Mouse (Mus musculus) cerebellum, adult 18-20 months (tissue): ENCODE data around the gene Gm20662.
A peak's percentile ranks its signal among the peaks of the same experiment; 100 is the strongest.

Experiments used
- DNase-seq, 2 experiments: peaks; one replicate each; pipeline ENCODE4 v3.0.0; 2021

The Gm20662 gene

DNA sequence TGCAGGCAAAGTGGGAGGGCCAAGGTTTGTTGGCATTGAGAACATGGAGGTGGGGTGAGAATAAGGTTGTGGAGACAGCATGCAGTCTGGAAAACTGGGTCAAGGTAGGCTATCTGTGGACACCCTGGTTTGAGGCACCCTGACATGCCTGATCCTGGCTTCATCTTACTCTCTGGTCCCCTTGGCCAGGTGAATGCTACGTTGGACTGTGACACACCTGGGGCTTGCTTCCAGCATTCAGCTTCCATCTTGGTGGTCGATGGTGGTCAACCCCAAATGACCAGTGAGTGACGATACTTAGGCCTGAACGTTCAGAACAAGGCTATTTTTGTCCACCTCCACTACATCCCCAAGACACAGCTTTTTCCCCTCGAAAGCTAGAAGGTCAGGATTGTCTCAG is at the start of gene Gm20662:
TSS of gene Gm20662 (plus strand) at position 301 of the 400 bp plus-strand sequence.
- DNase-seq, result no peak

DNA sequence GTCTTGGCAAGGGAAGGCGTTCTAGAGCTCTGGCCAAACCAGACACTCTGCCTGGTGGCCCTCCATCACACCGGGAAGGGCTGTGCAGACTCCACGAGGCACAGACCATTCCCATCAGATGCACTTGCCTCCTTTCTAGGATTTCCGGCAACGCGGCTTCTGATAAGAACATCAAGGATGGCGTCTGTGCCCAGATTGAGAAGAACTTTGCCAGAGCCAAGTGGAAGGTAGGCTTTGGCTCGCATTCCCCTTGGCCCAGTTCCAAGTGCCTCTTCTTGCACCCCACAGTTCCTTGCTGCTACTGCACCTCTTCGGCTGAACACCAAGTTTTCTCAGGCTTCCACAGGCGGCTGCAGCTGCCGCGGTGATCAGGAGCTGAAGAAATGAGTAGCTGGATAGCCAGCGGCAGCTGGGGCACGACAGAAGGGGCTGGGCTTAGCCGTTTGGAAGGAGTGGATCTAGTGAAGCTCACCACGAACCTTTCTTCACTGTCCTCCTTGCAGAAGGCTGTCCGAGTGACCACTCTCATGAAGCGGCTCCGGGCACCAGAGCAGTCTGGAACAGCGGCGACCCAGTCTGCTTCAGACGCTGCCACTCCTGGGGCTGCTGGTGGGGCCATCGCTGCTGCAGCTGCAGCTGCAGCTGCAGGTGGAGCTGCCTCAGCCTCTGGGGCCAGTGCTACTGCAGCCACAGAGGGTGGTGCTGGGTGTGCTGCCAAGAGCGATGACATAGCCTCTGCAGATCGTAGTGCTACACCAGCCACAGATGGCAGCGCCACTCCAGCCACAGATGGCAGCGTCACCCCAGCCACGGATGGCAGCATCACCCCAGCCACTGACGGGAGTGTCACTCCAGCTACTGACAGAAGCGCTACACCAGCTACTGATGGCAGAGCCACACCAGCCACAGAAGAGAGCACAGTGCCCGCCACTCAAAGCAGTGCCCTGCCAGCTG is 48.6 kb upstream of the Gm20662 start:
- peak; percentile 57 to 64 for DNase-seq

DNA sequence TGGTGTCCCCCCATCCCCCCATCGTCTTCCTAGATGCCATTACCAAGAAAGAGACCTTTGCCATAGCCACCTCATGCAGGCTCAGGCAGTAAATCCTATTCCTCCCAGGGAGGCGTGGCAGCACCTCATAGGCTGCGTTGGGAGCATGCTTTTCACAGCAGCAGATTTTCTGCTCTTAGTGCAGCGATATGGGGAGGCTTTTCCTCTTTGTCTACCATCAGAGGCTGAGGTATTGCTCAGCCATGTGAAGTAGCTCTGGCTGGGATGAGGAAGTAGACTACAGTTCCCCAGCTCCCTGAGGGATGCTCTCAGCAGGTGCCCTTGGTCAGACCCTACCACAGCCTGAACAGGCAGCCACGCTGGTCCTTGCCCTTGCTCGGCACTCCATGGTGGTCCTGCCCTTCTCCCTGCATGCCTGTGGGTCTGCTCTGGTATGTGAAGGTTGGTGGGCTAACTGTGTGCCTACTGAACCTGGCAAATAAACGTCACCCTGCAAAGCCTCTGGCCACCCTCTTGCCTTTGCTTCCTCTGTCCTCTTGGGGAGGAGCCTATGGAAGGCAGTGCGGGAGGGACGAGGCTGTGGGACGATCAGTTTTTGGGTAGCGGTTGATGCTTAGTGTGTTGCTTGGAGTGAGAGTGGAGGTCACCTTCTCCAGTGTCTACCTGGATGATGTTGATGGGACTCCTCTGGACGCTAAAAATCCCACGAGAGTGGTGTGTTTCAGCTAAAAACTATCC is 46.8 kb upstream of the Gm20662 start:
- DNase-seq, result no peak

DNA sequence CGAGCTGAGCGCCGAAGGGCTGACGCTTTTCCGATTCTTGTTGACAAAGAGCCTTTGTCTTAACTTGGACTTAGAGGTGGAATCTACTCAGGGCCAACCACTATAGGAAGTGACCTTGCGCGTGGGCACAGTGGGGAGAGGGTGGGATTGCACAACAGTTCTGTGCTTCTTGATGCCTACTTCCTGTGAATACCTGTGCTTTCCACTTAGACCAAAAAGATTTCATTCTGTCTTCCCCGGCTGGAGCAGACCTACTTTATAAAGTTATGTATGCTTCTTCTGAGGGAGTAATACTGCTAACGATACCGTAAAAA is 46.3 kb upstream of the Gm20662 start, which contains the start of gene Traip:
TSS of gene Traip (plus strand) at position 215 of the 314 bp plus-strand sequence.
- no peak for DNase-seq

DNA sequence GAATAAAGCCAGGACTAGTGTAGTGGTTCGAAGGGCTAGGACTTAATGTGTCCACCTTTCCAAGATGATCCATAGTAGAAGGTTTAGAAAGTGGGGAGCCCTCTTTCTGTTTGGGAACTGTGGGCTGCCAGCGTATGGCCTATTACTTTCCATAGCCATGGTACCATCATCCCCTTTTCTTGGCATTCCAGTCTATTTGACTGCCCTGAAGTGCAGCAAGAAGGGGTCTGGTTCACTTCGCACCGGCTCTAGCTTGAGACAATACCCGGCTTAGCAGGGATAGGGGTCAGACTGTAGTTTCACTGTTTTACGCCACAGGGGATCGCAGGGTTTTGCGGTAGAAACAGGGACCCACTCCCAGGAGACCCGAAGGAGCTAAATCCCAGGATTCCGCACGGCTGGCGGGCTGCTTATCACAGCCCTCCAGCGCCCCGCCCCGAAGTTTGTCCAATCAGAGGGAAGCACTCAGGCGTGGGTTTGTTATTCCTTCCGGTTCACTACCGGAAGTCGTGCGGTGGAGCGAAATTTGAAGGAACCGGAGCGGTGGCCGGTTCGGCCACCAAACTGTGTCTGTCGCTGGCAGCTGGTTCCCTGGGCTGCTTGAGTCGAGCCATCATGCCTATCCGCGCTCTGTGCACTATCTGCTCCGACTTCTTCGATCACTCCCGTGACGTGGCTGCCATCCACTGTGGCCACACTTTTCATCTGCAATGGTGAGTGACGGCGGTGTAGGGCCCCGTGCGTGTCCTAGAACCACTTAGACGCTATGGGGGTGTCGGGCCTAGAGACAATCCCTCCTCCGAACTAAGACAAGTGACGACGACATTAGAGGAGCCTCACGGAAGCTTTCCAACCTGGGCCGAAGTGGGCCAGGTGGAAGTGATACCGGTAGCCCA is 45.4 kb upstream of the Gm20662 start:
- DNase-seq, result peak; percentile 91 to 95

DNA sequence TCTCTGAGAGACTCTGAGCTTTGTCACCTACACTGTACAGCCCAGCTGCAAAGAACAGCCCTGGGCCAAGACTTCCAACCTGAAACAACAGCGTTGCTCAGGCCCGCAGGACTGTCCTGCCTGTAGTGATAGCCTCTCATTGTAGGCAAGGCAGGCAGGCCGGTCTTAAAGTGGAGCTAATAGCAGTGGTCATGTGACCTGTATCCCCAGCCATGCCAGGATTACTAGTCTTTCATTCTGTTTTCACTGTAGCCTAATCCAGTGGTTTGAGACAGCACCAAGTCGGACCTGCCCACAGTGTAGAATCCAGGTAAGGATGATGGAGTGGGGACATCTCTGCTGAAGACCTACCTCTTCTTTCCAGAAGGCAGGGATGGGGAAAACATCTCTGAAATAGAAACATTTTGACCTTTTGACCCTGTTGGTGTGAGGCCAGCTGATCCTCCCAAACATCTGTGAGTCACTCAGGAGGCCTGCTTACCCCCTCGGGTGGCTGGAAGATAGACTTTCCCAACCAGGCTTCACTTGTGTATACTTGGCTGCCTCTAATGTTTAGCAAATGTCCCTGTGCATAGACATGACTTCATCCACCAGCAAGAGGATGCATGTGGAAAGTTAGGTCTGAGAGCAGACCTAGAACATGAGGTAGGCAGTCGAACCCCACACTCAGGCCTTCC is 40.4 kb upstream of the Gm20662 start:
- DNase-seq, result no peak

DNA sequence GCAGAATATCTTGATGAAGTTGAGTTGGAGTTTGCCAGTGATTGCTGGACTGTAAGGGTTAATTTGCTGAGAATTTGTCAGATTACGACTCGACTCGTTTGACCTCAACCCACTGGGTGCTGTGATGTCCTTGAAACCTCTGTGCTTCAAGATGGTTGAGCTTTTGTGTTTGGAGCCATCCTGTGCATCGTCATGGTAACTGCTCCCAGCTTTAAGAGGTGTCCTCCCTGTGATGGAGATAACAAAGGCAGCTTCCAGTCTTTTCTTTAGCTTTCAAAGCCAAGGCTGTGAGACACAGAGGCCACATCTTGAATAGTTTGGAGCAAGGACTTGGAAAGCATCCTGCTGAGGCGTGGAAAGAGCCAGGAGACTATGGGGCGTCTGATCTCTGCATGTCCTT is 39.0 kb upstream of the Gm20662 start:
- no peak for DNase-seq

DNA sequence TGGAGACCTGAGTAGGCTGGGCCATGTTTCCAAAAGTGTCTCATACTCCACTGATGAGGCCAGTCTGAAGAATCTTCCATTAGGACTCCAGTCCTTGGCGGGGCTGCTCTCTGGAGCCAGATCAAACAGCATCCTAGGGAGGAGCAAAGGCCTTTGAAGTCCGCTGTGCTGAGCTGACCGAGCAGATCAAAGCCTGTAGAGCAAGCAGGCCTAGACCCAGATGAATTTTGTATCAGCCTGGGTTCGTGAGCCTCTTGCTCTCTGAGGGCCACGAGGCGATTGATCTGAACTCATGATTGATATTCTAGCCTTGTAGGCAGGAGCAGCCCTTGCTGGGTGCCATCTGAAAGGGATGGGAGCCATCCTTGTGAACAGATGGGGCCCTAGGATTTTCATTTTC is 36.3 kb upstream of the Gm20662 start:
- DNase-seq, result no peak

DNA sequence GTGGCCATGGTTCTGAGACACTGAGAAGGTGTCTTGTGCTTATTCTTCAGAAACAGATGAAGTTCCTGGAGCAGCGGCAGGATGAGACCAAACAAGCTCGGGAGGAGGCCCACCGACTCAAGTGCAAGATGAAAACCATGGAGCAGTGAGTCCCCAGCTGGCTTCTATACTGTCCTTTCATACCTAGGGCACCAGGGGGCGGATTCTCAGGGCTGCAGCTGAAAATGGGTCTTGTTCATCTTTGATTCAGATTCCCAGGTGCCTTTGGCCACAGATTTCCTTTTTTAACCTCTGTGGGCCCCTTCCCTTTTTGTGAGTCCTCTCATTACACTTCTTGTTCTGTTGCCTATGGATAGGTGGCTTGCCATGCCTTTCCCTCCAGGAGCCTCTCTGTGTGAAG is 35.2 kb upstream of the Gm20662 start:
- no peak for DNase-seq

DNA sequence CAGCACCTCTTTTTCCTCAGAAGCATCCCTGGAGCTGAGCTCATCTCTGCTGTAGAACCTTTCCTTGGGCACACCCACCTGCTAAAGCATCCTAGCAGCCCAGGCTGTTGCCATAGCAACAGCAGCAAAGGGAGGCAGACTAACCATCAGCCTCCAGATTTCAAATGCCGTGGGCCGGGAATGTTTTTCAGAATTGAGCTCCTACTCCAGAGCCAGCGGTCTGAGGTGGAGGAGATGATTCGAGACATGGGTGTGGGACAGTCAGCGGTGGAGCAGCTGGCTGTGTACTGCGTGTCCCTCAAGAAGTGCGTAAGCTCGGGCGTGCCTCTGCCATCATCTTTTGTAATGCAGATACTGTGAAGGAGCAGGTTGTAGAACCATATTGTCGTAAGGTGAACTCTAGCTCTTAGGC is 34.8 kb upstream of the Gm20662 start:
- DNase-seq, result no peak

DNA sequence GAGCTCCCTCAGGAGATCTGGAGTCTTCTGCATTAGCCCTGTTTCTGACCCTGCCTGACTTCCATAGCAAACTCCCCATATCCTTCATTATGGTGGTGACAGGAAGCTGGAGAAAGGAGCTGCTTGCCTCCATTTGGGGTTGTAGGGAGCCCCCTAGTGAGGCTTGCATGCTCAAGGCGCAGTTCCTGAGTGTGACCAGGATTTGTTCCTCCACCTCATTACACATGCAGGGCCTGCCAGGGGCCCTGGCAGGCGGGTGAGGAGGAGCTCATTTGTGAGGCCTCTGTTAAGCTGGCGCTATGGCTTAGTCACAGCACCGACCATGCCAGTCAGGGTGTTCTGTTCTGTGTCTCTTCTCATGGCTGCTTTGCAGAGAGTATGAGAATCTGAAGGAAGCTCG is 34.3 kb upstream of the Gm20662 start:
- DNase-seq, result no peak

DNA sequence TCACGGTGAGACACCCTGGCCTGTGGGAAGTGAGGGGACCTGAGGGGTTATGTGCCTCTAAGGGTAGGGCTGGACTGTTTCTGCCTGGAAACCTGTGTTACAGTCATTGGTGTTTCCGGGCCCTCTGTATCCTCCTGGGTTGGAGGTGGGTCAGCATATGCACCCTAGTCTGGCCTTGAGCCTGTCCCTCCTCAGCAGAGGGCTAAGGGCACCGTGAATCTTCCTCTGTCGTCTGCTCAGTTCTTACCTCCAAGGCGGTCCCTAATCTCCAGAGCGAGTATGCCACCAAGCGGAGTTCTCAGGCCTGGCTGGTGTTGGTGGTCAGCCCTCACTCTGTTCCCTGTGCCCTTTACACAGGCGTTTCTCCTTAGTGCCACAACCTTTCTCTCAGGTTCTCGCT is 33.2 kb upstream of the Gm20662 start:
- no peak for DNase-seq

DNA sequence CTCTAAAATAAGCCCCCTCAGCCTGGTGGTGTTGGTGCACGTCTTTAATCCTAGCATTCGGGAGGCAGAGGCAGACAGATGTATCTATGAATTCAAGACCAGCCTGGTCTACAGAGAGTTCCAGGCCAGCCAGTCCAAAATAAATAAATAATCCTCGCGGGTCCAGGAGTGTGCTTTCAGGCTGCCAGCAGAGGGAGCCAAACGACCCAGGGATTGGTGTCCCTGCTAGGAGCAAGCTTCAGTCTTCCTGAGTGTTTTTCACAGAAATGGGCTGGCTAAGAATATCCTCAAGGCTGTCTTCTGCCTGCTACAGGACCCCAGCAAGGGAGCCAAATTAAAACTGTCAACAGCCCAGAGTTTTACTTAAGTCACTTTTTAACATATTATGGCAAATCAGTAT is 32.4 kb upstream of the Gm20662 start:
- DNase-seq, result peak; percentile 76 to 78

DNA sequence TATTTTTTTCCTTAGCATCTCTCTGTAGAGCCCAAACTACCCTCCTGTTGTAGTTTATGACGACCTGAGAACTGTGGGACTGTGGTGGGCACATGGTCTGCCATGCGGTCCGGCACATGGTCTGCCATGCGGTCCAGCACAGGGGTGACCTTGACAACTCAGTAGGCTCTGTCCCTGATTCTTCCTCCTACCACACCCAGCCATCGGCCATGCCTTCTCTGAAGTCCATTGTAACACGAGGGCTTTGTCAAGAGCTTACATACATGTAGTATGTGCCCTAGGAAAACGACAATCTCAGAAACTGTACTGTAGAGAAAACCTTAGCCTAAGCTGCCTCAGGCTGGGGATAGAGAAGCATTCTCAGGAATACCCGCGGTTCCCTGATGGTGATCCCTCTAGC is 31.5 kb upstream of the Gm20662 start:
- no peak for DNase-seq

DNA sequence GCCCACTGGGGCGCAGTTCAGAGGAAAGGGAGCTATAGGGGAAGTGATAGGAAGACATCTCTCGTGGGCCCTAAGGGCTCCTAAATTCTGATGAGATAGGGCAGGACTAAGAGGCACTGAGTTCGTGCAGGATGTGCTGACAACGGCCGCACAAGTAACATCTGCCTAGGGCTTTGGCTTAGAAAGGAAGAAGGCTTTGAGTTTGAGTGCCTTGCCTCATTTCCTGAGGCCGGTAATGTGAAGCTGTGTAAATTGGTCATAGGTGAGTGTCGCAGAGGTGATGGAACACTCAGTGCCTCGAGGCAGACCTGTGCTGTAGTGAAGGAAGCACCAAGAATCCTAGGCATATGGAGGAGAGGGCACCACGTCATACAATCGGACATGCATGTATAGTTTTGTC is 29.5 kb upstream of the Gm20662 start:
- DNase-seq, result no peak

DNA sequence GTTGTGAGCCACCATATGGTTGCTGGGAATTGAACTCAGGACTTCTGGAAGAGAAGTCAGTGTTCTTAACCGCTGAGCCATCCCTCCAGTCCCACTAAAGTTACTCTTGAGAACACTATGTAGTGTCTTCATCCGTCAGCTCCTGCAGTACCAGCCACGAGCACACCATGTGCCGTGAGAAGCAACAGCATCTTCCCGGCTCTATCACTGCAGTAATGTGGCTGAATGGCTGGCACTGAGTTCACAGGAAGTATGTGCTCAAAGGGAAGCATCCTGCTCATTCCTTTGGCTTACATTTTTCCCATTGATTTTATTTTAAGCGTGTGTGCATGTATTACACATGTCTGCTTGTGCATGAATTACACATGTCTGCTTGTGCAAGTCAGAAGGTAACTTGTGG is 28.7 kb upstream of the Gm20662 start:
- DNase-seq, result no peak

DNA sequence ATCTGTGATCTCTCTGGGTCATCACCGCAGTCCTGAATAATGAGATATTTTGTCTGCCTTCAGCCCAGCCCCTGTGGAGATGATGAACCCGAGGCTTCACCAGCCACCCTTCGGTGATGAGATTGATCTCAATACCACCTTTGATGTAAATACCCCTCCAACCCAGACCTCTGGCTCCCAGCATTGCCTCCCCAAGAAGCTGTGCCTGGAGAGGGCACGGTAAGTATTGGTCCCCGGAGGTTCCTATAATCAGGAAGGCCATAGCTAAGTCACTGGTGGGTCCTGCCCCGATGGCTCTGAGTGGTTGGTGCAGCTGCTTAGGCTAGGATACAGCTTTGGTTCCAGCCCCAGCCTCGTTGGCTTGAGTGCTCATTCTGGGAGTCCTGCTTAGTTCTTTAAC is 27.6 kb upstream of the Gm20662 start:
- DNase-seq, result no peak

DNA sequence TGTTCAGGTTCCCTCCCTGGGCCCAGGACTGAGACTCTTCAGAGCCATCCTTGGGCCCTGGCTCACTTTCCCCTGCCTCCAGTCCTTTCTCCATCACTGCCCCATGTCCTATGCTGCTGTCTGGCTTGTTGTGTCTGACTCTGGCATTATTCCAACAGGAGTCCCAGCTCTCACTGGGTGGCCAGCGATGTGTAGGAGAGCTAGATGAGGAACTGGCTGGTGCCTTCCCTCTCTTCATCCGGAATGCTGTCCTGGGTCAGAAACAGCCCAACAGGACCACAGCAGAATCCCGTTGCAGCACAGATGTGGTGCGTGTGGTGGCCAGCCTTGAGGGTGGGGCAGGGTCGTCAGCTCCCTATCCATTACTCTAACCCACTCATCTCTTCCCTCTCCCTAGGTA is 25.8 kb upstream of the Gm20662 start:
- DNase-seq, result no peak

DNA sequence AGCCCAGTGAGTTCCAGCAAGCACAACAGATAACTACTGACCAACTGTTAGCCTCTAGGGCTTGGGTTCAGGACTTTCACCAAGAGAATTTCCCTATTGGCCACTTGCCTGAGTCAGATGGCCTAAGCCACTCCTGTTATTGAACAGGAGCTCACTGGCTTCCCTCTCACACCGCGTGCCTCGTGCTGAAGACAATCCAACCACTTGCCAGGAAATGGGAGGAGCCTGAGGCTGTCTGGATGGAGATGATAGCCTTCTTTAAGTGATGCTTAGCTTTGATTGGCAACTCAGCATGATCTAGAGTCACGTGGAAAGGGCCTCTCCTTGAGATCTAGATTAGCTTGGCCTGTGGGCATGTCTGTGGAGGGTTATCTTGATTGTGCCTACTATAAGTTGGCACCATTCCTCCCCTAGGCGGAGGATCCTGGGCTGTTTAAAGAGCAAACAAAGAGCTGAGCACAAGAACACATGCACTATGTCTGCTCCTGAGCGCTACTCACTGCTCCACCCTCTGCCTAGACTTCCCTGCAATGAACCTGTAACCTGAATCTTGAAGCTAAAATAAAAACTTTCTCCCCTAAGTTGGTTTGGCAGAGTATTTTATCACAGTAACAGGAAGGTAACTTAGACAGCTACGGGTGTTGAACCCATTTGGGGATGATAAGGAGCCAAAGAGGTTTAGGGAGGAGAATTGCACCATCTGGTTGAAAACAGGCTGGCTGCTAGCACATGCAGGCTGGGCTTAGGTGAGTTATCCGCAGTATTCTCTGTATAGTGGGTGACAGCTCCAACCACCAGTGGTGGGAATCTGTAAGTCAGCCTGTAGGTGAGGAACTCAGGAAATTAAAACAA is 24.2 kb upstream of the Gm20662 start:
- no peak for DNase-seq

DNA sequence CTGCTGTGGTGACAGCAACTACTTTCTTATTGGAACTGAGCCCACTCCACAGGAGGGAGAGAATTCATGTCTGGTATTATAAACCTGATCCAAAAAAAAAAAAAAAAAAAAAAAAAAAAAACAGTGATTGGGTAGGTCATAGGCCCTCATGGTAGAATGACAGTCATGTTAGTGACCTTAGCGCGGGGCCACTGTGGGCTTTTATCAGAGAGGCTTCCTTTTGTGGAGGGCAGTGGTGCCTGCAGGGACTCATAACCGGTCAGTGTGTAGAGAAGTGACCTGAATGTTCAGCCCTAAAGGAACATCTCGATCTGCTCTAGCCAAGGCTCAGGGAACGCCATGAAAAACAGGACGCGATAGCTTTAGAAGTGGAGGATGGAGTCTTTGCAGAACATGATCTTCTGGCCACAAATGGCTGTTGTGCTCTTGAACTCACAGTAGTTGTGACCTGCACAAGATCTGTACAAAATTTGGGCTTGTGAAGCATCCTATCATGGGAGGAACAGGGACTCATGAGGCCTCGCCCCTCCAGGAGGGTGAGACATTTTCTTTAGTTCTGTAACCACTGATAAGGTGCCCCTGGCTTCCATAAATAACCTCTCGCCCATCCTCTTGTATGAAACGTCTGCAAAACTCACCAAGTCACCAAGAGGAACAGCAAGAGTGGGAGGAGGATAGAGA is 21.5 kb upstream of the Gm20662 start:
- no peak for DNase-seq
